Mouse (Mus musculus): Measurements from ENCODE around the gene Slc7a4.

- TF ChIP-seq CTCF (IDR thresholded peaks at IDR 0.05; ENCODE audit: borderline replicate concordance, insufficient read depth, low read depth, low read length) (no peak), POLR2A (IDR thresholded peaks at IDR 0.05; ENCODE audit: borderline replicate concordance, insufficient read depth, low read length) (no peak)
These were observed 46.4 kb downstream of the Slc7a4 start for GRCm38 (mm10) chr16:17536584-17536983.
